Mouse (Mus musculus) embryonic fibroblast, embryonic 13.5 days (primary cell): ENCODE measurements around the gene Pelp1.

Experiments used
- CTCF ChIP-seq: IDR thresholded peaks from 2 replicates; pipeline ENCODE4 v1.5.1; 2011; ENCODE audit warnings: mild to moderate bottlenecking, control low read depth, low read length, moderate library complexity, borderline replicate concordance; ENCODE audit not compliant: insufficient read depth
- POLR2A ChIP-seq: IDR thresholded peaks from 2 replicates; pipeline ENCODE4 v1.6.1; 2011; ENCODE audit warnings: low read depth, mild to moderate bottlenecking, control low read depth, low read length, moderate library complexity

- TF ChIP-seq POLR2A (no peak), CTCF (no peak)
Observed at GRCm38 (mm10) chr11:70433569-70433943, 23.7 kb upstream of the Pelp1 start.
